Mouse (Mus musculus): Measurements from ENCODE around the gene Sf3a1.
A peak's percentile ranks its signal among the peaks of the same experiment; 100 is the strongest.
"Not testable (repeated sequence)": the region's sequence is repeated elsewhere in the genome, so short reads cannot be mapped to it uniquely, and the experiment has no call there.

Sf3a1 gene

DNA sequence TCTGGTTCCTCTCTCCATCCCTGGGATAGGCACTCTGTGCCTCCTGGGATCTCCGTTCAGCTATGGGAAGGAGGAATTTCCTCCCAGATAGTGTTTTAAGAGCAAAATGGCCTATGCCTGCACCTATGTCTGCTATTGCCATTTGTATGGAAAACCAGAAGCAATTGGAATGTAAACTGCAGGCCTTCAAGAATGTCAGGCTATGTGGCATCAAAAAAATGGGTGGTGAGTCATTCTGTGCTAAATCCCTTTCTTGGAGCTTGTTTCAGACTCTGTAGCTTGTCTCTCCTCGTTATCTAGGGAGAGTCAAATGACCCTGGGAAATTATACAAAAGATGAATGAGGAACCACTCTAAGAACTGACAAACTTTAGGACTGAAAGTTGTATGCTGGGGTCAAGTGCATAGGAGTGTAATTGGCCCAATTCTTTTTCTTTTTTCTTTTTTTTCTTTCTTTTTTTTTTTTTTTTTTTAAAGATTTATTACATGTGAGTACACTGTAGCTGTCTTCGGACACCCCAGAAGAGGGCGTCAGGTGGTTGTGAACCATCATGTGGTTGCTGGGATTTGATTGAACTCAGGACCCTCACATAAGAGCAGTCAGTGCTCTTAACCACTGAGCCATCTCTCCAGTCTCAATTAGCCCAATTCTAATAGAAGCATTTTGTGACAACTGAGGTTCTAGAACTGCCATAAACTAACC, 24.3 kb downstream of the Sf3a1 start:
- DNase-seq (ENCODE audit: inconsistent age in 2 of 2, low spot score in 1 of 2) = peak in 1 of 2 experiments; percentile 78

DNA sequence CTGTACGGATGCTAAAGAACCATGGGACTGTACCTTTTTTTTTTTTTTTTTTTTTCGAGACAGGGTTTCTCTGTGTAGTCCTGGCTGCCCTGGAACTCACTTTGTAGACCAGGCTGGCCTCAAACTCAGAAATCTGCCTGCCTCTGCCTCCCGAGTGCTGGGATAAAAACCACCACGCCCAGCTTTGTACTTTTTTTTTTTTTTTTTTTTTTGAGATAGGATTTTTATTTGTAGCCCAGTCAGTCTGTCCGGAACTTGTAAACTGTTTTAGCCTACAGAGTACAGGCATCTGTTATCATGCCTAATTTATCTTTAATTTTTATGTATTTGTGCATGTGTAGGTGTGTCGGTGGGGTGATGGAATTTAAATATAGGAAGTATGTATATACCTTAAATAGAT, 25.3 kb downstream of the Sf3a1 start:
- DNase-seq (ENCODE audit: inconsistent age in 2 of 2, low spot score in 1 of 2) = not testable (repeated sequence)

DNA sequence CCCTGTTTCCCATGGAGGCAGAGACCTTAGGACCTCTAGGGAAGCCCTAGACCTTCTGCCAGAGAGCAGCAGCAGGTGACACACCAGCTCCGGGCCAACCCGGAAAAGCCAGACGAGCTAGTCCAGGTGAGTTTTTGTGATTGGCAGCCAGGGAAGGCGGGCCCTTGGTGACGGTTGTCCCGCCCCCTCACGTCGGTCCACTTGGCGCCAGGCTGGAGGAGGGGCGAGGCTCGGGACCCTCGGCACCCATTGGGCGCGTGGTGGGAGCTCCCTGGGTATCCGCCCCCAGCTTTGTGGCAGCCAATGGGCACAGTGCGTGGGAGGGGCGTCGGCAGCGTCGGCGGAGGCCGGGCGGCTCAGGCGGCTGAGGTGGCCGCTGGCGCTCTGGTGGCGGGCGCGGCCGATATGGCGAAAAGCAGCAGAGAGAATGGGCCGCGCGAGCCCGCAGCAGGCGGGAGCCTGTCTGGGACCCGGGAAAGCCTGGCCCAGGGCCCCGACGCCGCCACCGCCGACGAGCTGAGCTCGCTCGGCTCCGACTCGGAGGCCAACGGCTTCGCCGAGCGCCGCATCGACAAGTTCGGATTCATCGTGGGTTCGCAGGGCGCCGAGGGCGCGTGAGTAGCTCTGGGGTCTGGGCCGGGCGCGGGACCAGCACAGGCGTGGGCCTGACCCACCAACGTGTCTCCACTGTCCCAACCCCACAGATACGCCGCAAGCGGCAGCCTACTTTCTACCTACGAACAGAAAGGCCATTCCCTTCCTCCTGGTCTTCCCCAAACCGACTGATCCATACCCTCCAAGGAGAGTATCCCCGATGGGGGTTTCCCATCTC, 26.6 kb downstream of the Sf3a1 start, which contains the start of gene Tbc1d10a:
Gene Tbc1d10a, plus strand, starts transcription at position 304 of the 832 bp plus-strand sequence.
- DNase-seq (ENCODE audit: inconsistent age in 2 of 2, low spot score in 1 of 2) = peak; percentile 99

GRCm38 (mm10) chr11:4187318-4187700, 27.2 kb downstream of the Sf3a1 start:
- no peak for DNase-seq (ENCODE audit: inconsistent age in 2 of 2, low spot score in 1 of 2)

GRCm38 (mm10) chr11:4189182-4189581, 29.0 kb downstream of the Sf3a1 start:
- DNase-seq (ENCODE audit: inconsistent age in 2 of 2, low spot score in 1 of 2) = peak in 1 of 2 experiments; percentile 48

GRCm38 (mm10) chr11:4190677-4191076, 30.5 kb downstream of the Sf3a1 start:
- peak; percentile 62 to 75 for DNase-seq (ENCODE audit: inconsistent age in 2 of 2, low spot score in 1 of 2)

DNA sequence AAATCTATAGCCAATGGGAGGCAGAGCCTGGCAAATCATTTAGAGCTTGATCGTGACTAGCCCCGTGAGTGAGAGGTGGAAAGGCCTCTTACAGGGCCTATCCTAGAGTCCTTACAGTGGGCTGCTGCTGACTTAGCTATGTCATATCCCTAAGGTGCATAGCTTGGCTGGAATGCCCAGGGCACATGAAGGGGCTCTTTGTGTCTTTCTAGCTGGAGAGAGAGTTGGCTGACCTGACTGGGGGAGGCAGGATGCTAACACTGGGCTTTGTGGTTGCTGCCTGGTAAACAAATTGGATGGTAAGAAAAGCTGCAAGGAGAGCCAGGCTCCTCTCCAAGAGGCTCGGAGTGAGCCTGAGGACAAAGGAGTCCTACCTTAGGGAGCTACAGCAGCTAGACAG, 32.6 kb downstream of the Sf3a1 start:
- DNase-seq (ENCODE audit: inconsistent age in 2 of 2, low spot score in 1 of 2) = peak in 1 of 2 experiments; percentile 32

DNA sequence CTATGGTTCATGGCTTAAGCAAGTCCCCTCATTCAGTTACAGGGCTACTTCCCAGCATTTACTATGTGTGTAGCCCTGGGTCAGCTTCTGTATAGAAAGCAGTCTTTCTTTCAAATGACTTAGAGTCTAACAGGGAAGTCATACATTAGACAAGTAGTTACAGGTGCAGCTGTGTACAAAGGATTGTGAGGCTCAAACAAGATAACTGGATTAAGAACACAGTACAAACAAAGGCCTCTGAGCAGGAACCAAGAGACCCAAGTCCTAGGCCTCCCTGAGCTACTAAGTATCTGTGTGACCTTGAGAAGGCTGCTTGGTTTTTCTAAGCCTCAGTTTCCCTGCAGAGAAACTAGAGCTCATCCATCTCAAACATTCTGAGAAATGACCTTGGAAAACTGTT, 33.3 kb downstream of the Sf3a1 start:
- no peak for DNase-seq (ENCODE audit: inconsistent age in 2 of 2, low spot score in 1 of 2)

- DNase-seq (ENCODE audit: inconsistent age in 2 of 2, low spot score in 1 of 2) = no peak
These were observed 35.5 kb downstream of the Sf3a1 start for GRCm38 (mm10) chr11:4195597-4196031.

- peak in 1 of 2 experiments; percentile 46 for DNase-seq (ENCODE audit: inconsistent age in 2 of 2, low spot score in 1 of 2)
These were observed 36.5 kb downstream of the Sf3a1 start for GRCm38 (mm10) chr11:4196636-4197035.

- peak in 1 of 2 experiments; percentile 80 for DNase-seq (ENCODE audit: inconsistent age in 2 of 2, low spot score in 1 of 2)
These were observed 37.5 kb downstream of the Sf3a1 start for GRCm38 (mm10) chr11:4197691-4198090.

DNA sequence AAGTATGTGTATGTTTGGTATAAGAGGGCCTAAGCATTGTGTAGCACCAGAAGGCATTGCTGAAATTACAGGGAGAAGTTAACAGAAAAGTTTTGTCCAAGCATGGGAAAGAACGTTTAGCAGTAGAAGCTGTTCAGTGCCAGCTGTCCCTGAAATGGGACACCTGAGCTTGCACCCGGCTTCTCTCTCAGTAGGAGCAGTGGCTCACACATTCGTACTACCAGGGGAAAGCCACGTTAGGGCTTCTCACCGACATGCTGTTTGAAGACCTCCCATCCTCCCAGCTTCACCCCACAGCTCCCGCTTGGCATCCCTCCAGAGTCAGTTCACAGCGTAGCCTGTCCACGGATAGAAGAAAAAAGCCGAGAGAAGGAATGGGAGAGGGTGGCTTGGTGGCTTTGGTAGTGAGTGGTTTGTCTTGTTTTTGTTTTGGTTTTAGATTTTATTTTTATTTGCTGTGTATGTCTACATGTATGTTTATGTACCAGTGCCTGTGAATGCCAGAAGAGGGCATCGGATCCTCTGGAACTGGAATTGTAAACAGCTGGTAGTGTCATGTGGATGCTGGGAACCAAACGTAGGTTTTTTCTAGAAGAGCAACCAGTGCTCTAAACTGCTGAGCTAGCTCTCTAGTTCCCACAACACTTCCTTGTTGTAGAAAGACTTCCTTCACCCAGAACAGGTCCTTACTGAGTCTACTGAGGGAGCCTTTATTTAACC, 42.0 kb downstream of the Sf3a1 start:
- DNase-seq (ENCODE audit: inconsistent age in 2 of 2, low spot score in 1 of 2) = peak; percentile 20 to 42

DNA sequence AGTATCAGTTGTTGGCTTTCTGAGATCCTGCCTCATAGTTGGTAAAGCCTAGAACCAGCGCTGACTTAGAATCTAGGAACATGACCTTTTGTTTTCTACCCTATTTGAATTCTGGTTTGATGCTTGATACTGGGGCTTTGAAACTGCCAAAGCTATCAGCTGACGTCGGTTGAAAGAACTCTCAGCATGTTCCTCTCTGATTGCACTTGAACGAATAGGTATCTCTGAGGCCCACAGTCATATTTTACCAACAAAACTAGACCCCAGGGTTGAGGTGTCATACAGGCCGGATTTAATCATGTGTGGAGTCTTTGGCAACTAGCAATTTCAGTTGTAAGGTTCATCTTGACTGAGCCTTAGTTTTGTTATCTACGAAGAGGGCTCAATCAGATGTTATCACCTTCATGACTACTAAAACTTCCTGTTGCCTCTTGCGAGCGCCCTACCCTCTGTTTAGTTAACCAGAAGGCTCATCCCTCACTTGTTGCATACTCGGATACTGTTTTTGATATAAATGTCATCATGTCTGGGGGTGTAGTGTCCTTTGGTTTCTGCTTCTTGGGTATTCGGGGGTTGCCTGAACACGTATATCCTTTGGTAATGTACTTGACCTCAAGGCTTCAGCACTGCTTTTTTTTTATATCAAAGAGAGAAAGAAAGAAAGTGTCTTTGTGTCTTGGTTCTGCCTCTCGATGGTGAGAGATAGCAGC, 43.0 kb downstream of the Sf3a1 start:
- no peak for DNase-seq (ENCODE audit: inconsistent age in 2 of 2, low spot score in 1 of 2)

GRCm38 (mm10) chr11:4203705-4204074, 43.5 kb downstream of the Sf3a1 start:
- DNase-seq (ENCODE audit: inconsistent age in 2 of 2, low spot score in 1 of 2) = peak; percentile 74 to 86

DNA sequence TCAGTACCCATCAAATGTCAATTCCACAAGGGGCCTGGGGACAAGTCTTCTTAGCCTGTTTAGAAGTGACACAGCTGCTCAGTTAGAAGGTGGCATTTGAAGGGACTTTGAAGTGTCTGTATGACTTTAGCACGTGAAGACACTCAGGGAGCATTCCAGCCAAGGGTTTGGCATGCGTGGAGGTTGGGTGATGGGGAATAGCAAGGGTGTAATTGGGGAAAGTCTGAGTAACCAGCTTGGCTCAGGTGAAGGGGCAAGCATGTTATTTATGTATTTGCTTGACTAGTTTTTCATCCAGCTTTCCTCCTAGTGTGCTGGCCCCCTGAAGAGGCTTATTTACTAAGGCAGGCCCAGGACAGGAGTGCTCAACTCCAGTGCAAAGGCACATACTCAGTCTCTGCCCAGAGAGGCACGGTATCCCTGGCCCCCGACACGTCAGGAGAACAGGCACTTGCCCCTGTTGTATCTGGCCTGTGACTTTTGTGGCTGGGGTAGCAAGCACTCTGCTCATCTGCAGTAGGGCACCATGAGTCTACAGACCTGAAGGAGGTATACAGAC, 45.0 kb downstream of the Sf3a1 start:
- DNase-seq (ENCODE audit: inconsistent age in 2 of 2, low spot score in 1 of 2) = no peak

DNA sequence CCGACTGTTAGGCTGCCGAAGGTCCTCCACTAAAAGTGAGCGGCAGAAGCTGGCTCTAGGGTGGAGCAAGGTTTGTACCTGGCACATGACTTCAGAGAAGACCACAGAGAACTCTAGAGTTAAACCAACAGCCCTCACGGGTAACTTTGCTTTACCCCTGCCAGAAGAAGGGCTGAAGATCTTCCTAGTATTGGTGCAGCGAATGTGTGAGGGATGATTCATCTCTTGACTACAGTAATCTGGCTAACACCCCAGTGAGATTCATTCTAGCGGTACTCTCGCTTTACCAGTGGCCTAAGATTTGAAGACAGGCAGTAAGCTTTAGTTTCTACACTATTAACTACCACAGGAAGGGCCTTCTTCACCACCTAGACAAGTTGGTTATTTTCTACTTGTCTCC, 45.8 kb downstream of the Sf3a1 start:
- DNase-seq (ENCODE audit: inconsistent age in 2 of 2, low spot score in 1 of 2) = no peak

DNA sequence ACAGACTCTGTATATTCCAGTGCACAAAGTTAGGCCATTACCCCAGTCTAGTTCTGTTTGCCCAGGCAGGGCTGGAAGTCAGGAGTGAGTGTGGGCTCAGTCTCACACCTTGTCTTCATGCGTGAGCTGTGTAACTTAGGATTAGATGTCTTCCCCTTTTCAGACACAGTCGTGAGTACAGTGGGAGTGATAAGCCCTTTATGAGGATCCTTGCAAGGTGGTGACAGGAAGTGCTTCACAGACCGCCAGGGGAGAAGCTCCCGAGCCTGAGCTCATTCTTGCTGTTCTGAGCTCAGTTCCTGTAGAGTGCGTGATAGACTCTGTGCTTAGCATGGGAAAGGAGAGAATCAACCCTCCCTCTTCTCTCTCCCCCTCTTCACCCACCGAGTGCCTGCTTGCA, 46.4 kb downstream of the Sf3a1 start:
- DNase-seq (ENCODE audit: inconsistent age in 2 of 2, low spot score in 1 of 2) = no peak

DNA sequence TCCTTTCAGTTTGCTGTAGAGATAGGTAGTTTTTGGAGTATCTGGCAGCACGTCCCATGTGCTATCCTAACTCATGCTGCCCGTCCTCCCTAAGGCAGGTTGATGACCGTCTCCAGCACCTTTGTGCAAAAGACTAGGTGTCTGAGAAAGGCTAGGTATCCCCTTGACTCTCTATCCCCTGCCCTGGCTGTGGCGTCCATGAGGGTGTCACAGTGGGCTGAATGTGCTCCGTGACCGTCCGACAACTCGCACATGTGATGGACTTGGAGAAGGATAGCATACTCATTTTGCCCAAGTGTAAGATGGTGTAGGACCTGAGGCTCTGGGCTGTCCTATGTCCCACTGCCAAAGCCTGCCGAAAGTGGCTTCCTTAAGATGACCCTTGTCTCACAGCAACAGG, 47.5 kb downstream of the Sf3a1 start:
- DNase-seq (ENCODE audit: inconsistent age in 2 of 2, low spot score in 1 of 2) = no peak

DNA sequence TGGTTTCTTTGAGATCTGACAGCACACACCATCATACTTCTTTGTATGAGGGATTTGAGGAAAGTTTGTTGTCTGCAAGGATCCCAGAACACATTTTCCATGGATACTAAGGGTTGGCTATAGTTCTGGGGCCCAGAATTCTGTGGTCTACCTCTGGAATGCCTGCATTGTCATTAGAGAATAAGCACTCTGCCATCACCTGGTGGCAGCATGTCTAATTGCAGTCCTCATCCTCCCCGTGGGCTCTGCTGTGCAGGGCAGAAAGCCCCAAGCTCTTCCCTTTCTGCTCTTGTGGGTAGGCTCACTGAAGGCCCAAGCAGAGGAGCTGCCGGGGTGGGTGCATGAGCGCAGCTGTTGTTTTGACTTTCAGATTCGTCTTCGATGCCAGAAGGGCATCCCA, 49.4 kb downstream of the Sf3a1 start:
- DNase-seq (ENCODE audit: inconsistent age in 2 of 2, low spot score in 1 of 2) = no peak

DNA sequence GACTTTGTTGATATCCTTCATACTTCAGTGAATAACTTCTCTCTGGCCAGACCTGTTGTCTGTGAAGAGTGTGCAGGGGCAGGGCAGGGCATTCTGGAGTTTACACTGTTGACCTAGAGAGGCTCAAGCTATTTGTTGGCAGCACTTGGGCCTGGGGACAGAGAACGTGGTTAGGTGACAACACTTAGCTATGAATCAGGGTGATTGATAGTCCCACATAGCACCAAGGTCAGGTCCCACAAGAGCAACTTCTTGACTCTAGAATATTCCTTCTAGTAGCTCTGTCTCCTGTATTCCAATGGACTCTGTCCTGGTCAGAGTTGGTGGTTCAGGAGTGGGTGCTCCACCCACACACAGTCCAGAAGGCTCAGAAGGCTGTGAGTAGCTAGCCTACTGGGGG, 50.6 kb downstream of the Sf3a1 start:
- DNase-seq (ENCODE audit: inconsistent age in 2 of 2, low spot score in 1 of 2) = peak; percentile 58 to 78

GRCm38 (mm10) chr11:4213107-4213506, 53.0 kb downstream of the Sf3a1 start:
- peak; percentile 71 to 74 for DNase-seq (ENCODE audit: inconsistent age in 2 of 2, low spot score in 1 of 2)
